Mouse (Mus musculus): ENCODE measurements around the gene Srrt. TPM values are rescaled to one million over a fixed set of nuclear protein-coding genes. Genes with fewer than 3 reads are reported as not detected.

The Srrt gene
- polyA plus RNA-seq, 1 experiment from 2014 or later = 97.0 TPM

GRCm38 (mm10) chr5:137340222-137340621 is 32.7 kb upstream of the Srrt start:
- Histone ChIP-seq H3K36me3 (ENCODE audit: control insufficient read depth, insufficient read depth) (no peaks in the 10 kb centered on the region), H3K4me3 (ENCODE audit: low read length) (no peak overlapping the region), H3K27ac (ENCODE audit: low read length) (peak overlapping the region; percentile 91), H3K9me3 (replicated peaks; ENCODE audit: control insufficient read depth, low read length) (0 out of 2 replicates have a peak, but pooled peaks cover 3% of the 10 kb centered on the region), H3K9ac (ENCODE audit: low read length) (no peak overlapping the region), H3K27me3 (ENCODE audit: control insufficient read depth, insufficient read depth, low read length) (no peaks in the 10 kb centered on the region), H3K4me2 (ENCODE audit: low read depth, low read length) (no peak overlapping the region), H3K4me1 (ENCODE audit: control insufficient read depth, insufficient read depth, low read length) (peaks cover 14% of the 10 kb centered on the region)
- ATAC-seq (replicated peaks; ENCODE audit: extremely low read depth, insufficient read depth, low FRiP score) = no peak
- WGBS = 74% methylated on average over 6 of the region's 6 CpGs

- Histone ChIP-seq H3K9me3 (replicated peaks; ENCODE audit: control insufficient read depth, low read length) (0 out of 2 replicates have a peak, but pooled peaks cover 3% of the 10 kb centered on the region), H3K4me1 (ENCODE audit: control insufficient read depth, insufficient read depth, low read length) (peaks cover 14% of the 10 kb centered on the region), H3K4me3 (ENCODE audit: low read length) (peak overlapping the region; percentile 55), H3K27me3 (ENCODE audit: control insufficient read depth, insufficient read depth, low read length) (no peaks in the 10 kb centered on the region), H3K9ac (ENCODE audit: low read length) (peak overlapping the region; percentile 74), H3K4me2 (ENCODE audit: low read depth, low read length) (peak overlapping the region; percentile 75), H3K27ac (ENCODE audit: low read length) (peak overlapping the region; percentile 91), H3K36me3 (ENCODE audit: control insufficient read depth, insufficient read depth) (no peaks in the 10 kb centered on the region)
- peak; percentile 64 for ATAC-seq (replicated peaks; ENCODE audit: extremely low read depth, insufficient read depth, low FRiP score)
- WGBS = 24% methylated on average over 22 of the region's 22 CpGs
Observed at GRCm38 (mm10) chr5:137339290-137339979, 32.0 kb upstream of the Srrt start.

GRCm38 (mm10) chr5:137338663-137339289 is 31.3 kb upstream of the Srrt start:
- 0 out of 2 replicates have a peak, but pooled peaks cover under 1% of the 10 kb centered on the region for H3K9me3 ChIP-seq (replicated peaks; ENCODE audit: control insufficient read depth, low read length)
- H3K27ac ChIP-seq (ENCODE audit: low read length) = peak overlapping the region; percentile 91
- H3K36me3 ChIP-seq (ENCODE audit: control insufficient read depth, insufficient read depth) = no peaks in the 10 kb centered on the region
- 2% methylated on average over 11 of the region's 11 CpGs for WGBS
- peaks cover 14% of the 10 kb centered on the region for H3K4me1 ChIP-seq (ENCODE audit: control insufficient read depth, insufficient read depth, low read length)
- H3K4me3 ChIP-seq (ENCODE audit: low read length) = peak overlapping the region; percentile 55
- peak overlapping the region; percentile 75 for H3K4me2 ChIP-seq (ENCODE audit: low read depth, low read length)
- peak overlapping the region; percentile 74 for H3K9ac ChIP-seq (ENCODE audit: low read length)
- H3K27me3 ChIP-seq (ENCODE audit: control insufficient read depth, insufficient read depth, low read length) = no peaks in the 10 kb centered on the region
- ATAC-seq (replicated peaks; ENCODE audit: extremely low read depth, insufficient read depth, low FRiP score) = peak; percentile 42

- no peaks in the 10 kb centered on the region for H3K27me3 ChIP-seq (ENCODE audit: control insufficient read depth, insufficient read depth, low read length)
- no peaks in the 10 kb centered on the region for H3K9me3 ChIP-seq (replicated peaks; ENCODE audit: control insufficient read depth, low read length)
- H3K27ac ChIP-seq (ENCODE audit: low read length) = peak overlapping the region; percentile 91
- H3K4me3 ChIP-seq (ENCODE audit: low read length) = peak overlapping the region; percentile 55
- peaks cover 14% of the 10 kb centered on the region for H3K4me1 ChIP-seq (ENCODE audit: control insufficient read depth, insufficient read depth, low read length)
- peak; percentile 79 for ATAC-seq (replicated peaks; ENCODE audit: extremely low read depth, insufficient read depth, low FRiP score)
- H3K36me3 ChIP-seq (ENCODE audit: control insufficient read depth, insufficient read depth) = no peaks in the 10 kb centered on the region
- peak overlapping the region; percentile 75 for H3K4me2 ChIP-seq (ENCODE audit: low read depth, low read length)
- under 1% methylated on average over 19 of the region's 19 CpGs for WGBS
- peak overlapping the region; percentile 74 for H3K9ac ChIP-seq (ENCODE audit: low read length)
Observed at GRCm38 (mm10) chr5:137338256-137338655, 30.8 kb upstream of the Srrt start.

GRCm38 (mm10) chr5:137337190-137337589 is 29.7 kb upstream of the Srrt start:
- H3K27me3 ChIP-seq (ENCODE audit: control insufficient read depth, insufficient read depth, low read length) = no peaks in the 10 kb centered on the region
- H3K4me3 ChIP-seq (ENCODE audit: low read length) = no peak overlapping the region
- H3K9me3 ChIP-seq (replicated peaks; ENCODE audit: control insufficient read depth, low read length) = no peaks in the 10 kb centered on the region
- no peaks in the 10 kb centered on the region for H3K36me3 ChIP-seq (ENCODE audit: control insufficient read depth, insufficient read depth)
- peaks cover 18% of the 10 kb centered on the region for H3K4me1 ChIP-seq (ENCODE audit: control insufficient read depth, insufficient read depth, low read length)
- WGBS = 39% methylated on average over 8 of the region's 8 CpGs
- no peak overlapping the region for H3K9ac ChIP-seq (ENCODE audit: low read length)
- H3K27ac ChIP-seq (ENCODE audit: low read length) = peak overlapping the region; percentile 19
- no peak for ATAC-seq (replicated peaks; ENCODE audit: extremely low read depth, insufficient read depth, low FRiP score)
- no peak overlapping the region for H3K4me2 ChIP-seq (ENCODE audit: low read depth, low read length)

- peaks cover 18% of the 10 kb centered on the region for H3K4me1 ChIP-seq (ENCODE audit: control insufficient read depth, insufficient read depth, low read length)
- no peak overlapping the region for H3K27ac ChIP-seq (ENCODE audit: low read length)
- no peak overlapping the region for H3K9ac ChIP-seq (ENCODE audit: low read length)
- no peak for ATAC-seq (replicated peaks; ENCODE audit: extremely low read depth, insufficient read depth, low FRiP score)
- no peak overlapping the region for H3K4me2 ChIP-seq (ENCODE audit: low read depth, low read length)
- no peaks in the 10 kb centered on the region for H3K27me3 ChIP-seq (ENCODE audit: control insufficient read depth, insufficient read depth, low read length)
- no peaks in the 10 kb centered on the region for H3K36me3 ChIP-seq (ENCODE audit: control insufficient read depth, insufficient read depth)
- no peak overlapping the region for H3K4me3 ChIP-seq (ENCODE audit: low read length)
- WGBS = 69% methylated on average over 6 of the region's 6 CpGs
- H3K9me3 ChIP-seq (replicated peaks; ENCODE audit: control insufficient read depth, low read length) = no peaks in the 10 kb centered on the region
Observed at GRCm38 (mm10) chr5:137335066-137335465, 27.6 kb upstream of the Srrt start.

GRCm38 (mm10) chr5:137334317-137334716 is 26.8 kb upstream of the Srrt start:
- peak overlapping the region; percentile 67; the same call in 1 of the 2 replicates for H3K4me3 ChIP-seq (ENCODE audit: low read length)
- no peaks in the 10 kb centered on the region for H3K27me3 ChIP-seq (ENCODE audit: control insufficient read depth, insufficient read depth, low read length)
- peaks cover 15% of the 10 kb centered on the region for H3K4me1 ChIP-seq (ENCODE audit: control insufficient read depth, insufficient read depth, low read length)
- H3K9ac ChIP-seq (ENCODE audit: low read length) = no peak overlapping the region
- WGBS = 50% methylated on average over 10 of the region's 10 CpGs
- no peaks in the 10 kb centered on the region for H3K36me3 ChIP-seq (ENCODE audit: control insufficient read depth, insufficient read depth)
- H3K4me2 ChIP-seq (ENCODE audit: low read depth, low read length) = peak overlapping the region; percentile 92
- H3K27ac ChIP-seq (ENCODE audit: low read length) = no peak overlapping the region
- no peaks in the 10 kb centered on the region for H3K9me3 ChIP-seq (replicated peaks; ENCODE audit: control insufficient read depth, low read length)
- ATAC-seq (replicated peaks; ENCODE audit: extremely low read depth, insufficient read depth, low FRiP score) = no peak

GRCm38 (mm10) chr5:137333512-137334174 is 26.2 kb upstream of the Srrt start, which contains the start of gene Slc12a9:
Gene Slc12a9, minus strand, starts transcription at chr5:137333597.
- H3K36me3 ChIP-seq (ENCODE audit: control insufficient read depth, insufficient read depth) = no peaks in the 10 kb centered on the region
- no peaks in the 10 kb centered on the region for H3K27me3 ChIP-seq (ENCODE audit: control insufficient read depth, insufficient read depth, low read length)
- peaks cover 9% of the 10 kb centered on the region; the same call in 1 of the 2 replicates for H3K4me1 ChIP-seq (ENCODE audit: control insufficient read depth, insufficient read depth, low read length)
- H3K4me3 ChIP-seq (ENCODE audit: low read length) = peak within 1 kb of the TSS; percentile 67
- peak within 1 kb of the TSS; percentile 59 for H3K9ac ChIP-seq (ENCODE audit: low read length)
- H3K4me2 ChIP-seq (ENCODE audit: low read depth, low read length) = peak within 1 kb of the TSS; percentile 92
- no peak within 1 kb of the TSS for H3K27ac ChIP-seq (ENCODE audit: low read length)
- no peaks in the 10 kb centered on the region for H3K9me3 ChIP-seq (replicated peaks; ENCODE audit: control insufficient read depth, low read length)
- under 1% methylated on average over 44 of the region's 44 CpGs for WGBS
- peak; percentile 90 for ATAC-seq (replicated peaks; ENCODE audit: extremely low read depth, insufficient read depth, low FRiP score)
